Mouse (Mus musculus) liver, postnatal 0 days (tissue): ENCODE measurements at regions not wholly inside any gene's neighbourhood (a gene's known extent, or its start where the extent isn't known, plus 50 kb on each side); places are given as distances from the start of the nearest gene placed in this dataset.

Experiments used
- CTCF ChIP-seq: sonication (generic); IDR thresholded peaks from 2 replicates; pipeline ENCODE4 v1.5.1; 2016; ENCODE audit warnings: antibody characterized with exemption, low read depth
- EP300 ChIP-seq: IDR thresholded peaks from 2 replicates; pipeline ENCODE4 v1.6.1; 2016; ENCODE audit warnings: antibody characterized with exemption, low read depth, mild to moderate bottlenecking

DNA sequence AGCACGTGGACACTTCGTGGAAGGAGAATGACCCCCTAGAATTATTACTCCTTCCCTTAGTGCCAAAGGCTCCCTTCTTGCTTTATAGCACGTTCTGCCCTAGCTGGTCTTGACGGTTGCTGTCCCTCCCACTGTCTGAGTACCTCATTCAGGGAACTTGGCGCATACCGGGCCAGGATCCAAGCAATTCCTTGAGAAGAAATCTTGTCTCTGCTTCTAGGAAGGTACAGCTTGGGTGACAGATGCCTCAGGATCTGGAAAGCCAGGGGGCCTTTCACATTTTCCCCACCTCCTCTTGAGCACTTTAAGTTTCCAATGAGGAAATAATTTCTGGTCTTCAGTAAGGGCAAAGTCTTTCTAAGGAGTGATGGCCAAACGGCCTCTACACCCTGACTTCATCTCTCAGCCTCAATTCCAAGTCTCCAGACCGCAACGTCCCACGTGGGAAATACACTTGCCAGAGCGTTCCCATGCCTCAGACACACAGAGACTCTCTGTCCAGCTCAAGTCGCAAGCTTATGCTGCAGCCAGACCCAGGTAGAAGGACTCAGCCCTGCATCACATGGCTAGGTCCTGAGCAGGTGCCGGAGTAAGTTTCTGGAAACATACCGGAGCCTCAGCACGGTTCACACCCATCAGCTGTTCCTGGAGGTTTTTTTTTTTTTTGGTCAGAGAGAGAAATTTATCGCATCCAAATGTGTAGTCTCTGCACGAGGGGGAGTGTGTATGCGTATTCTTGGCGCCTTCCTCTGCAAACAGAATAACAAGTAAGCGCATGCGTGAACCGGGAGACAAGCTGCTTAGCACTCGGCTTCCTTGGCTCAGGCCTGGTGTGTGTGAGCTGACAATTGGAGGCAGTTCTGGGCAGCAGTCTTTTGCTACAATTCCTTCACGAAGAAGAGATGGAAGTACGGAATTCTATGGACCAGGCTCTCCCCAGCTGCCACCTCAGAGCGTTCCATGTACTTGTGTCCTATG lies 171.7 kb upstream of the Kazn start:
- no peak for TF ChIP-seq CTCF
- no peak for TF ChIP-seq EP300
